Mouse (Mus musculus) A20 (cell line): ENCODE measurements at regions not wholly inside any gene's neighbourhood (a gene's known extent, or its start where the extent isn't known, plus 50 kb on each side); places are given as distances from the start of the nearest gene placed in this dataset.

Experiments
- DNase-seq: peaks from one replicate; pipeline ENCODE4 v3.0.0-alpha.2; 2011; ENCODE audit warnings: low read depth, low spot score

DNA sequence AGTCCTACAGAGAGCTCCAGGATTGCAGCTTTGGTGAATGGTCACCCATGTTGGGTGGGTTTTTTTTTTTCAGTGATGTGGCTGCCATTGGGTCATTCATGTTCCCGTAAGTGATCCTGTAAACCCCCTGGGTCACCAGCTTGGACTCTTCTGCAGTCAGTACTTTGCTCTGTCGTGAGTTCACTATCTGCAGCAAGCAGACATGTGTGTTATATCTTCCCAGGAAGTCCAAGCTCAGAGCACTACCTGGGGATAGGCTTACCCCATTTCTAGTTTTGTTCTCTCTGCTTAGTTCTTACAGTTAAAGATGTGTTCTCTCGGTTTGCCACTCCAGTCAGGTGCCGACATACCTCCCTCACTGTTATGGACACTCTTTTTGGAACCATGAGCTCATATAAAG, 143.4 kb upstream of the Hs6st1 start:
- no peak for DNase-seq

DNA sequence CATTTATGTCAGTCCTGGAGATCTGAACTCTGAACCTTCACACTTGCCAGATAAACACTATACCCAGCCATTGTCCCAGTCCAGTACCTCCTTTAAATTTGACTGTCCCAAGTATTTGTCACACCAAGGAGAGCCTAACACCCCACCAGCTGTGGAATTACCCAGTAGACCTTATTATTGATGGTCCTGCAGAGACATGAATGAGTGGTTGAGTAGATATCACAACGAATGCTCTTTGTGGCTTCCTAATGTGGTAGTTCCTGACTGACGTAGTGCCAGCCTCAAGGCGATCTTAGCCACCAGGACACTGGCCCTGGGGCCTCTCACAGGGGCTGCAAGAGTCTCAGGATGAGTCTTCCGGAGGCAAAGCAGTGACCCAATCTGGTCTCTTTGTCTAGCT, 142.9 kb upstream of the Hs6st1 start:
- no peak for DNase-seq

DNA sequence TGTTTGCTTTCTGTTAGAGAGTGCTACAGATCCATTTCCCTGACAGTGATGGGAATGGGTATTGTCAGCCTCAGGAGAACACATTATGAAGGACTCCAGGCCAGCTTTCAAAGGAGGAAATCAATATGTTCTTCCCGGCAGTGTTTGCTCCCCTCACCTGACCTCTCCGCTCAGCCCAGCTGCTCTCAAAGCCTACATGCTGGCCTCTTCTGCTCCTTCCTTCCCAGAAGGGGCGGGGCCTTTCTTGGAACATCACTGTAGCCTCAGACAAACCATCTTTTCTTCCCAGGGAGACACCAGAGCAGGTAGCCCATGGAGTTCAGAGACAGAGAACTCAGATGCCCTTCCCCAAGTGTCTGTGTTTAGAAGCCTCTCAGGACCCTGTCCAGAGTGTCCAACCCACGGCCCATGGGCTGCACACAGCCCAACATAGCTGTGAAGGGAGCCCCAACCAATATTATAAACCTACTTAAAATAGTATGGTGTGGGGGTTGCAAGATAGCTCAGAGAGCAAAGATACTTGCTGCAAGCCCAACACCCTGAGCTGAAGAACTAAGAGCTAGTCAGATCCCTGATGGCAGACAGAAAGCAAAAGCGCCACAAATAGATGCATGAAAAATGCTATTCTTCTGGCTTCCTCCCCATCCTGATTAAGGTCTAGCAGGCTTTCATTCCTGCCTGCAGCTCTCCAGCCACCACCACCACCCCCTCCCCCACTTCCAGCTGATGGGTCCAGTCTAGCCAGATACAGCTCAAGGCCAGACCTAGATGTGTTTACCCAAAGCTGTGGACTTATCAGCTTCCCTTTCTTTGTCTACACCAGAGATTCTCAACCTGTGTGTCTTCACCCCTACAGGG, 141.8 kb upstream of the Hs6st1 start:
- no peak for DNase-seq

DNA sequence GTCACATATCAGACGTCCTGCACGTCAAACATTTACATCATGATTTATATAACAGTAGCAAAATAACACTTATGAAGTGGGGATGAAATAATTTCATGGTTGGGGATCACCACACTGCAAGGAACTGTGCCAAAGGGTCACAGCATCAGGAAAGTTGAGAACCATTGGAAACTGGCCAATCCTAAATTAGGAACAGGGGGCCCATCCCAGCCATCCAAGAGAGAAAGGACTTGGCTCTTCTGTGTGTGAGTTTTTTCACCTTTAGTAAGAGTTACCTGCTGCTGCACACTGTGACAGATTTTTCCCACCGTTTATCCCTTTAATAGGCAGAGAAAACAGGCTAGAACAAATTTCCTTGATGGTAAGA, 141.2 kb upstream of the Hs6st1 start:
- no peak for DNase-seq

DNA sequence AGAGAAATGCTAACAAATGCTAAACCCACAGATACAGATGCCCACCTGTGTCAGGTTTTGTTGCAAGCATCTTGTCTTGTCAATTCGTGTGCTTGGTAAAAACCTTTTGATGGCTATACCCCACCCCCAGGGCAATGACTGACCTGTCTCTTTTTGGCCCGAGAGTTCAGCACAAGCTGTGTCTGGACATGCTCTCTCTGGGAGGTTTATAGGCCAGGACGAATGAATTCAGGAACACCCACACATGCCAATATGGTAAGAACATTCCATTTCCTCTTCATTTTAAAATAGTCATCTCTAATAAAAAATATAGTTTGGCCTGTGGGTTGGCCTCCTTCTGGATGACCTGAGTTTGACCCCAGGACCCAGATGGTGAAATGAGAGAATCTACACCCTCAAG, 137.8 kb upstream of the Hs6st1 start:
- no peak for DNase-seq

DNA sequence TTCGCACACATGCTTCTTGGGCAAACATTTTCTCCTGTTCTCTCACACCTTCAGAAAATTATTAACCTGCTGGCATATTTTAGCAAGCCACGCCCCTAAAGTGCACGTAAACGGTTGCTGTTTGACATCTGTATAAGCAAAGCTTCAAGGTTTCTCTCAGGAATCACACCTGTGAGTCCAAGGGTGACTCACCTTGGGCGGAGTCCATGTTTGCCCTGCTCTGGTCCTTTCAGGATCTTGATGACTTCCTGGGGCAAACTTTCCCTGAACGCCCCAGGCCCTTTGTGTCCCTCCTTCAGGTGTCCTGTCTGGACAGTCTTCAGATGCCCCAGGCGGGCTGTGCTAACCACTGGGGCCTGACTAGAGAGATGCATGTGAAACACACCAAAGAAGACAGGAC, 137.1 kb upstream of the Hs6st1 start:
- DNase-seq = no peak

DNA sequence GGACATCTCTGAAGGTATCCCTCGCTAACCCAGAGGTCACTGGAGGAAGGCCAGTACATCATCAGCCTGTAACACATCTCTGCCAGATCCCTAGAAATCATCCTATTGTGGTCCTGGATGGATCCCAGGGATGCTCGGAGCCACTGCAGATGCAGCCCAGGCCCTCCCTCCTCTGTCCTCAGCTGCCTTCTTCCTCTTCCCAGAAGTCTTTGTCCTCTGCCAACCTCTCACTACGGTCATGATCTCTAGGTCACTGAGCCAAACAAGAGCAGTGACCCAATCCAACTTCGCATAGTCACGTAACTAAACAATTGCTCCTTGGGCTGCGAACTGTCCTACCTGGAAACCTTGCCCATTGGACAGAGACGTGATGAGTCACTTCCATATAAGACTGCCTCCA, 134.7 kb upstream of the Hs6st1 start:
- DNase-seq = no peak

DNA sequence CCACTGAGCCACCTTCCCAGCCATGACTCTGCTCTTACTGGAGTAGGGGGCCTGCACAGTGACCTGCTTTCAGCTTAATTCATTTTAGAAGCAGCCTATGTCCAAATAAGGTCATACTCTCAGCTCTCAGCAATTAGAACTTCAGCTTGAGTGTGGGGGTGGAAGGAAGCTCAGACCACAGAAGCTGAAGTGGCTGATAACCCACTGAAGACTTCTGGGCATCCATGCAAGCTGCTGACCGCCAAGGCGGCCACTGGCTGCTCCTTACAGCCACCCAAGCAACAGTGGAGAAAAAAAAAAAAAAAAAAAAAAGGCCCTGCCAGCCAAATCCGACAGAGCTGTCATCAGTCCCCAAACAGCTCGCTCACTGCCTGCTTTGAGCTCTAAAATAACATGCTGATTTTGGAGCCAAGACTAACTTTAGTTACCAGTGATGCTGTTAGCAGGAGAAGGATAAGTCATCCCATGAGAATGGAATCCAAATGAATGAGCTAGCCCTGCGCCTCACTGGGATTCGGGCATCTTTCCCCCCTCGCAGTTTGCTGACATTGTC, 133.0 kb upstream of the Hs6st1 start:
- no peak for DNase-seq

DNA sequence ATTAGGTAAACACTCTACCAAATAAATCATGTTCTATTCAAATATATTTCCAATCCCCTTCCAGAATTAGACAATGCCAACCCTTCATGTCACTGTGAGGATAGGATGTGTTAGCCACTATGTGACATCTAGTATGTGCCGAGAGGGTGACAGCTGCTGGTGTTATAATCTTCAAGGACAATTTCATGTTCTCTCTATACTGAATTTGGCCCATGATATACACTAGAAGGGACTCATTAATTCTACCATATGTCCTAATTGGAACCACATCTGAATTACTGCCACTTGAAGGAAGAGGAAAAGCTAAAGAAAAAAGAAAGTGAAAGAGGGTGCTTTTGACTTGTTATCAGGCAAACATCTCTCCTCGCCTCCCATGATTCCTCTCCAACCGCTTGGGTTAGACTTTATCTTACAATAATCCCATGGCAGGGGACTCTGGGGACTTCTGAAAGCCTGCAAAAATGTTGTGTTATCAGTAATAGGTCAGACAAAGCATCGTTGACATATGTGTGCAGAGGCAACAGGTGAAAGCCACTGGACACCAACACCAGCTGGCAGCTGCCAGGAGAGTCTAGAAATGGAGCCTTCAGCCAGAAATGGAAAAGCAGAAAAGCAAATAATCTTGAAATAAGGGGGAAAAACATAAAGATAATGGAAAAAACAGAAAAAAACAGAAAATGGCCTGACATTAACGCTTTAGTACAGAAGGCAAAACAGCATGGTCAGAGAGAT, 131.7 kb upstream of the Hs6st1 start:
- no peak for DNase-seq

DNA sequence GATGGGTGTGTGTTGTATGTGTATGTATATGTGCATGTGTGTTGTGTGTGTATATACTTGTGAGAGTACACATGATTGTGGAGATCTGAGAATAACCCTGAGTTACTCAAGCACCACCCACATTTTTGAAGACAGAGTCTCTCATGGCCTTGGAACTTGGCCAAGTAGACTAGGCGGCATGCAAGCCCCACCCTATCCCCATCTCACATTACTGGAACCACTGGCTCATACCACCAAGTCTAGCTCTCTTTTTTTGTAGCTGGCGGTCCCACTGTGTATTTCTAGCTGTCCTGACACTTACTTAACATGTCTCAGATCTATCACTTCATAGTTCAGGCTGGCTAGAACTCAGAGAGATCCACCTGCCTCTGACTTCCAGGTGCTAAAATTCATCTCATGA, 128.0 kb upstream of the Hs6st1 start:
- no peak for DNase-seq

DNA sequence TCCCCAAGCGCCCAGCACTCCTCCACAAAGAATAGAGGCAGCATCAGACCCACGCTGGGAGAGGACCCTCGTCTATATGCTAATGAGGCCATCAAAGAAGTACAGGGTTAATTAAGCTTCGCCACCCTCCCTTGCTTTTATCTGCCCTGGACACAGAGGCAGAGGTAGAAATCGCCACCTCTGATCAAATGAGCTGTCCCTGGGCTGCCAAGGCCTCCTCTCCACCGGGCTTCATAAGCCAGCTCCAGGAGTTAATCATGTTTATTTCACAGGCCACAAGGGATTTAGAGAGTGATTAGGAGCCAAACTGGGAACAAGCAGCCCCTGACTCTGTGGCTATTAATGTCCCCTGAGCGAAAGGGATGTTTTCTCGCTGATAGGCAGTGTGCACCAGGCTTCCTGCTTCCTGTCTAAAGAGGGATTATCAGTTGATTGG, 126.5 kb upstream of the Hs6st1 start:
- no peak for DNase-seq

DNA sequence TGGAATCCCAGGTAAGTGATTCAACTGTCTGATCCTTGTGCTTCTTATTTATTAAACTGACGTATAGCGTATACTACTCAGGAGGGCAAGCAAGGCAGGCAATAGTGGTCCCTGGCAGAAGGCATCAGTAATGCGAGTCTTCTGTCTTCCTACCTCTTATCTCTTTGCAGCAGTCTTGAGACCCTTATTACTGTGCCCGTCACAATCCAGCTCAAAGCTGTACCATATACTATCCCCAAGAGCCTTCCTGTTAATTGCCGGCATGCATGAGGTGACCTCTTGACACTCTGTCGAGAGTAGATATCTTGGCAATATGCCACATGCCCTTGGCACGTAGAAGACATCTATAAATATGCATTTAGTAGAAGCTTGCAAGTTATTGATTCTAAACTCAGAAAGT, 126.0 kb upstream of the Hs6st1 start:
- no peak for DNase-seq

DNA sequence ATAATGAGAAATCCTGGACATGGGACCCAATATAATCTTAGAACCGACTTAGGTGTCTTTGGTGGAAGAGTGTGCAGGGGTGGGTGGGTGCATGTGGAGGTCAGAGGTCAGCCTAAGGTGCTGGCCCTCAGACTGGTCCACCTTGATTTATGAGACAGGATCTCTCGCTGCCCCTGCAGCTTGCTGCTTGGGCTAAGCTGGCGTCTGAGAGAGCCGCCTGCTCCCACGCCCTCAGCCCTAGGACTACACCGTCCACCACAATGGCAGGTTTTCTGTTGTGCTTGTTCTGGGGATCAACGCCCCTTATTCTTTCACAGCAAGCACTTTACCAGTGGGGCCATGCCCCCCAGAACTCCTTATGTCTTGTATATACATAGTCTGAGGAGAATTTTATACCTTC, 124.4 kb upstream of the Hs6st1 start:
- no peak for DNase-seq

DNA sequence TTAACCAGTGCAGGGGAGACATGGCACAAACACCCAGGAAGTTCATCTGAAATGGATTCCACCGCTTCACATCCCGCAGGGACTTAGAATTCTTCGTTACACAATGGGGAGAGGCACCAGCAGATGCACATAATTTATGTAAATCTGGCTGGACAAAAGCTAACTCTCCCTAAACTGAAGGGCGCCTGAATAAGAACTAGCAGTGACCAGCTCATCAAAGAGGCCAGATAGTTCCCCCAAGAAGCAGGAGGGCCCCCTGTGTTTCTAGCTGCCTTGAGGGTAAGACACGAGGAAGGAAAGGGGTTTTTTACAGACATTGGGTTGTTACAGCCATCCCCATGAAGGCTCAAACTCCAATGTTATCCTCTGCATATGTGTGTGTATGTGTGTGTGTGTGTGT, 123.8 kb upstream of the Hs6st1 start:
- no peak for DNase-seq

DNA sequence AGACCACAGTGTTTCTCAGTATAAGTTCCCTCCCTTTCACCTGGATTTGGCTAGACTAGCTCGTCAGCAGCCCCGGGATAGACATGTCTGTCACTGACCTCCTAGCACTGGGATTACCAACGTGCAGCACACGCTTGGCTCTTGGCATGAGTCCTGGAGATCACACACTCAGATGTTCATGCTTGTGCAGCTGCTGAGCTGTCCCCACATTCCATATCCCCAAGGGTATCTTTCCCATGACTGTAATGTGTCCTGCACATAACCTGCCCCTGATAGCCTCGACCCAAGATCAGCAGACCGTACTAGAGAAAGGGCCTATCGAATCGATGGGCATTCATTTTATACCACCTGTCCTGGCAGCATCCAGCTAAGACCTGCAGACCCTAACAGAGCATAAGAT, 123.4 kb upstream of the Hs6st1 start:
- DNase-seq = no peak

DNA sequence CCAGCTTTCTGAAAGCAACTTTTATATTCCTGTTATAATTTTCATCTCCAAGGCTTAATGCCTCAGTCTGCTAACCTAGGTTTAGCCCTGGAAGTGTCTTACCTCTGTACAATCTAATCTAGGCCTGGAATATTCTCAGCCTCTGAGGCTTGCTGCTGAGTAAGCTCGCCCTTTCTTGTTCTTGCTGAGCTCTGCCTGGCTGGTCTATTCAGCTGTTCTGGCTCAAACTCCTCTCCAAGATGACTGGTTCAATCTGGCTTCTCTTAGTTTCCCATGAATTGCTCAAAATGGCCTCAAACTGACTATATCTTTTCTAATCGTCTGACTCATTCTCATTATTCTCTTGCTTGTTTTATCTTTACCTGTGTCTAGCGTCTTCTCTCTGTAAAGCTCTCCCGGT, 122.6 kb upstream of the Hs6st1 start:
- DNase-seq = no peak

DNA sequence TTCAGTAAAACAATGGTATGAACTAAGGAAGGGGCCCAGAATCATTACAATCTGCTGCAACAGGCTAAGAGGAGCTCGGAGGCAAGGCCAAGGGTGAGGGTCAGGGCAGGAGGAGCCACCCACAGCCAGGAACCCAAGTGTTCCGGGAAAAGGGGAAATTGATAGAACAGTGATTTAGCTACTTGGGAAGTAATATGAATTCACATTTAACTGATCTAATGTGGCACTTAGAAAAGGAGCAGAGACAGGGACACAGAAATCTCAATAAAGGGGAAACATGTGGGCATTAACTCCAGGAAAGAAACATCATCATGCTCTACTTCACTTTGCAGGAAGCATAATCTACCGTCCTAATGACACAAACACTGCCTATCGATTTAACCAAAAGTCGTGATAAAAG, 120.1 kb upstream of the Hs6st1 start:
- no peak for DNase-seq

DNA sequence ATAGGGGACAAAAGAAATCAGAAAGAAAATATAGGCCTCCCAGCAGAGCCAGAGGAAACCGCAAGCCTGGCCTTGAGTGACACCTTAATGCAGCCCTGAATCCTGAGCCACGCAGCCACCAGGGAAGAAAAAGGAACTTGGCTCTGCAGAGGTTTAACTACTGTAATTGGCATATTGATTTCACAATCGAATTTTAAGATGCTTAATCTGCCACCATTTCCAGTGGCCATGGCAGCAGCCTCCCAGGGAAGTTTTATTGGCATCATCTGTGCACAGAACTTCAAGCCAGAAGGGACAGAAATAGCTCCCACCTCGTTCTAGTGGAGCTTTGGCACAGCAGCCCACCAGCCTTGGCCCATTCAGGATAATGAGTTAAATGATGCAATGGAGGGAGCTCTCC, 117.1 kb upstream of the Hs6st1 start:
- DNase-seq = no peak

DNA sequence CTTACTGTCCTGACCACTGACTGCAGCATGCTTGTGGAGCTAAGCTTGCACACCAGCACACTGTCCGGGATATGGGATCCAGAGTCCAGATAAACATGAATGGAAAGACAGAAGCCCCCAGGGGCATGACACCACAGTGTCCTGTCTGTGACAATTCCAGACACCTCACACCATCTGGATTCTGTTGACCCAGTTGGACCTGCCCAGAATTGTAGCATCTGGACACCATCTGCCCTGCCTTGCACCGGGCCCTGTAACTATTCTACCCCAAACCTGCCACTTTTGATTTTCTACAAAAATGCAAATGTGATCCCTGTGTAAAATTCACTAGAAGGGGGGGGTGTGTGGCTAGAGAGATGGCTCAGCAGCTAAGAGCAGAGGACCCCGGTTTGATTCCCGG, 114.5 kb upstream of the Hs6st1 start:
- no peak for DNase-seq

DNA sequence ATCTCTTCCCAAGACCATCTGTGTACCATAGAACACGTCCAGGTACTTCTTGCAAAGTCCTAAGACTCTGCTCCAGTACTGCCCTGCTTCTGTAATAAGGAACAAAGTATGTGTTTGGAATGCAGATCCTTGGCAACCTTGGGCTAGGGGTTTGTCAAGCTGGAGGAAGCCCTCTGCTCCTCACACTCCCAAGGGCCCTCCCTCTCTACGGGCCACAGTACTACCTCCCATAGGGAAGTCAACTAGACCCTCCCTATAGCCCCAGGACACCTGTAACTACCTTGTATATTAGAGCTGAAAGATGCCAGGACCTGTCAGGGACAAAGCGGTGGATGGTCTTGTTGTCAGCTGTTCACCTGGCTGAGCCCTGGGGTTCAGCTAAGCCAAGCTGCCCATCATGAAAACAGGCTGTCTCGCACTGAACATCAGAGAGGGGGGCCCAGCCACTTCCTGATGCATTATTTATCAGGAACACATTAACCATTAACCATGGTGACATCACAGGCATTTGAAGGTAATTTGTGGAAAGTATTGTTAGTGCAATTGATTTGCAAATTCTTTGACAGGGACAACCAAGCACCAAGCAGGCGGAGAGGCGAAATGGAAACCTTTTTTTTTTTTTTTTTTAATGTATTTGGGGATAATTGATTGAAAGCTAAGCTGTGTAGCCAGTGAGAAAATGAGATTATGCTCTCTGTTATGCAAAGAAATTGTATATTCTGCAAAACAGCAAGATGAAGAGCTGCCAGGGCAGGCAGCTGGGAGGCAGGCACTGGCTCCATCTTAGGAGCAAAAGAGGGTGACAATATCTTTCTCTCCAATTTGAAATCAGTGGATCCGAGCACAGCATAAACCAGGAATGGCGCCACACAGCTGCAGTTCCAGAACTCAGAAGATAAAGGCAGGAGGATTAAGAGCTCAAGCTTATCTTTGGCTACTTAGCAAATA, 110.5 kb upstream of the Hs6st1 start:
- DNase-seq = no peak

DNA sequence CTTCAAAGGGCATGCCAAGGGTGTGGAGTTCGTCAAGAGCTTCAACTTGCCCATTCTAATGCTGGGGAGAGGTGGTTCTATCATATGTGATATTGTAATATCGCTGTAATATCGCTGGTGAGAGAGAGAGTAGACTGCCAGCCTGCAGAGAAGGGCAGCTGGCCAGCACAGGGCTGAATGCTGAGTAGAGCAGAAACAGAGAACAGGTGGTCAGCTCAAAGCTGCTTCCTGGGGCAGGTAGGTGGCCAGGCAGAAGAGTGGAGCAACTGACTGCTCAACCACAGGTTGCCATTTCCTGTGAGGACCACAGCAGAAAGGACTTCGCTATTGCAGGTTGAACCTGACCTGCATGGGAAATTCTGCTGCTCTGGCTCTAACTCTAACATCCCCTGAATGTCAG, 108.5 kb upstream of the Hs6st1 start:
- DNase-seq = no peak

DNA sequence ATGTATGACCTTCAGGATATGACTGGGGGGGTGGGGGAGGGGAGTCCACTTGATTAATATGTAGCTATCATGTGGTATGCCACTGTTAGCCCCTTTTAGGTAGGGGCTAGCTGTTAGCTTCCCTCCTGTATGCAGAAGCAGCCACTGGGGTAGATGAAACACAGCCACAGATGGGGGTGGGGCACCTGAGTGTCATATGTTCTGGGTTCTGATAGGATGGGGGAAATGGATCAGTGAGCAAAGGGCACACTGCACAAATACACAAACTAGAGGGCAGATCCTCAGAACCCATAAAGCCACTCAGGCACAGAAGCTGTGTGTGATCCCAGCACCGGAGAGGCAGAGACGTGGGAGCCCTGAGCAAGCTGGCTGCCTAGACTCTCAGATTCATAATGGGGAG, 107.4 kb upstream of the Hs6st1 start:
- DNase-seq = no peak
